Mouse (Mus musculus): ENCODE results near the gene Aldh1a3.

The Aldh1a3 gene

DNA sequence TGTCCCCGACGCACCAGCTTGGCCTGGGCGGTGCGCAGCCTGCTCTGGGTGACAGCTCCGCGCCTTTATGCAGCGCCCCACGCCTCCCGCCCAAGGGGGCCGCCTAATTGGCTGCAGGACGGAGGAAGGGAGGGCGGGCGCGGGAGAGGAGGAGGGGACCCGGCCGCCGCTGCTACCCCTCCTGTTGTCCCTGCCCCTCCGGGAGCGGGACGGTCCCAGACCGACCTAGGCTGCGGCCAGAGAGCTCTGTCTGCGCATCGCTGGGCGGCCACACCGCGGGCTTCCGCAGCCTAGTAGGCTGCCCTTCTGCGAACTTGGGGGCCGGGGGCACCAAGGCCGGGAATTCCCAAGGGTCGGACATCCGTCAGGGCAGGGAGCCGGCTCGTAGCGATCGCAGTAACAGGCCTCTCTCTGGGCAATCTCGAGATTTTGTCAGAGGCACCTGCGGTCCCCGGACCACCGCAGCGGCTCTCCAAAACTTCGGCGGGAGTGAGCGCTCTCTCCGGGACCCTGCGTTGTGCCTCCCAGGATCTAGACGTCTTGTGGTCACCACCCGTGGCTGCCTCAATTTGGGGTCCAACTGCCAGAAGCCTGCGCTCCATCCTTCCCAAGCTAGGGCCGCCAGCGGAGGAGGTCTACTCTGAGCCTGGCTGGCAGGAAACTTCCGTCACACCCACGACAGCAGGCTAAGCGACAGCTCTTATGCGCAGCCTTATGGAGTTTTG, at the start of gene Aldh1a3:
Gene Aldh1a3 (minus strand): TSS at position 81 of the 725 bp plus-strand sequence.
- no peak for DNase-seq

DNA sequence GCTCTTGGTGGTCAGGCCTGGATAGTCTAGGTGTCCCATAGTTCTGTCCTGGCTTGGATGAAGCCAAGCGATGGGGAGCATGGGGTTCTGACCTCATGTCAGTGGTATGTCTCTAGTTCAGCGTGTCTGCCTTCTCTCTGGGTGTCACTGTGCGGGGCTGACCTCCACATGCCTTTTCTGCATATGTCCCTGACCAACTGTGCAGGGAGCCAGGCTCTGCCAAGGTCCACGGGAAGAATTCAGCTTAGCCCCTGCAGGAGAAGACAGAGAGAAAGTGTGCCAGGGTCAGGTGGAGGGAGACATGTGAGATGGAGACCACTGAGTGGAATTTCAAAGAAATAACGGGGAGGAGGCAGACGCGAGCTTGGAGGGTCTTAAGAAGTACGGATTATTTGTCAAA, 49.0 kb upstream of the Aldh1a3 start:
- DNase-seq = no peak

DNA sequence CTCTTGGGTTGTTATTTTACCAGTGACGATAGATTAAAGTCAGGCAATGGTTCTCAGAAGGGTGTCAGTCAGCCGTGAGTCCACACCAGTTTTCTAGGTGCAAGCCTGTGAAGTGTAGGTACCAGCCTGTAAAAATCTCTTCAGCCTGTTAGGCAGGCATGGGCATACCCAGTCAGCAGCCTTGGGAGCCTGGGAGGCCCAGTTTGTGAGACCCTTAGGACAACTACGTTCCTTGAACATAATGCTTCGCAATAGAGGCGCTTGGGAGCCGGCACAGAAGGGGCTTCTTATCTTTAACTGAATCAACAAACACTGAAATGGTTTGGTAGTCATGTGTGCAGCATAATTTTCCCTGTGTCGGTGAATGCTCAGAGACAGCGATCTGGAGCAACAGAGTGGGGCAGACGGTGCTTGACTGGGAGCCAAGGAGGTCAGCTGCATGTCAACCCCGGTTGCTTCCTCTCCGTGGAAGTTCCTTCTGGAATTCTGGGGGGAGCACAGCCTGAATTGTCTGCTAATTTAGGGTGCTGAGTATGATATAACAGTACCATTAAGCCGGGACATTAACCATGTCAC, 44.4 kb upstream of the Aldh1a3 start:
- DNase-seq = no peak

DNA sequence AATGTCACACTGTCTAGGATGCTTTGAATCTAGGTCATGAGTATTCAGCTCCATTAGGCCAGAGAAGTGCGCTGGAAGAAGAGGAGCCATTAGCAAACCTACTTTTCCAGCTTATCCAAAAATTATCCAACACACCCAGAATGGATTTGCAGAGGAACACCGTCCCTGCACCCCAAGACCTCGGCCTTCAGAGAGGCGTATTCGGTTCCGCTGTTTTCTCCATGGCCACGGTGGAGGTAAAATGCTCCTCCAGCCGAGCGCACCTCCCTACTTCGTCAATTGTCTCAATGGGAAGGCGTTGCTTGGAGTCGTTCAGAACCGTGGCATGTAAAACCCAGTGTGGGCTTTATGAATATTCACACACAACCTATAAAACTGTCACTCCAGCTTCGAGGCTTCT, 39.3 kb upstream of the Aldh1a3 start:
- no peak for DNase-seq

DNA sequence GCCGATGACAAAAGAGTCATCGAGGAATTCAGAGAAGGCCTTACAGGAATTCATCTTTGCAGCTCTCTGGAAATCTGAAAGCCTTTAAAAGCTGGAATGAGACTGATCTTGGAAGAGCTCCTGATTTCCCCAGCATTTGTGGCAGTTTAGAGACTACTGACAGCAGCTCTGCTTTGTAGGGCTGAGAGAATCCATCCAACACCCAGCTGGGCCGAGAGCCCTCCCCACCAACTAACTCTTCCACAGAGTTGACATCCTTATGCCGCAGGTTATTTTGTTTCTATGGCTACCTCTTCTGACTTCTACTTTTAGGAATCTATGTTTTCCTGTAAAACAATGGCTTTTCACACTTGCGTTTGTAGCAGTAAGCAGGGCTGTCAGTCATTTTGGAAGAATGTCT, 37.9 kb upstream of the Aldh1a3 start:
- DNase-seq = no peak

DNA sequence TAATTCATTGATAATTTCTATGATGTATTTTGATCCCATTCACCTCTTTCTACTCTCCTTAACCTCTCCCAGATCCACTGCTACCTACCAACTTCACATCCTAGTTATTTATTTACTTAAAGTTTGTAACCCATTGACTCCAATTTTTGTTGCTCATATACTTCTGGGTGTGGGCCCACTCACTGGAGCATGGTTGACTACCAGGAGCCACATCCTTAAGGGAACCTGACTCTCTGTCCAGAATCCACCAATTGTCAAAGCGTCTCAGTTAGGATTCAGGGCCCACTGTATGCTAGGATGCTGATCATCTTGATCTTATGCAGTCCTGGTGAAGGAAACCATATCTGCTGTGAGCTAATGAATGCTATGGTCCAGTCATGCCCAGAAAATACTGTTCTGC, 35.8 kb upstream of the Aldh1a3 start:
- no peak for DNase-seq

DNA sequence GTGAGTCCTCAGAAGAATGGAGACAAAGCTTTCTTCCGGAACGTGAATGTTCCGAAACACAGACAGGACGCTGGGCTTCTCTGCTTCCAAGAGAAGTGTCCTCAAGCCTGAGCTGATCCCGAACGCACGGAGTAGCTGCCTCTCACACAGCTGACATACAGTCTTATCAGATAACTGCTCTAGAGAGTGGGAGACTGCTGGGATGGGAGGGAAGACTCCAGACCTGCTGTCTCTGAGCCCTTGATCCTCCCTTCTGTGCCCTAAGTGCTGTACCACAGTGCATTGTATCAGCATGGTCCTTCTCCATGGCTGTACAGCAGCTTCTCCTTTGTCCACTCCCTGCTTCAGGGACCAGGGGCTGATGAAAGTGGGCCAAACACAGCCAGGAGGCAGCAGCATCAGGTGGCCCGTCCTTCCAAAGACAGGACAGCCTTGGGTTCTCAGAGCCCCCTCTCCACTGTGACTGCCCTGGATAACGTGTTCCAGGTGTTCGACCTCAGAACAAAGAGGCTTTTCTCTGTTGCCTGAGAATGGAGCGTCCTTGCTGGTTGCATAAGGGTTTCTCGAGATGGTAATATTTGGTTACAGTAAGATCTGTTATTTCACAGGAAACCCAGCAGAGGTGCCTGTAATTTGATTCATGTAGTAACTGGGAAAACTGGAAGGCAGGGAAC, 24.4 kb upstream of the Aldh1a3 start:
- DNase-seq = no peak

DNA sequence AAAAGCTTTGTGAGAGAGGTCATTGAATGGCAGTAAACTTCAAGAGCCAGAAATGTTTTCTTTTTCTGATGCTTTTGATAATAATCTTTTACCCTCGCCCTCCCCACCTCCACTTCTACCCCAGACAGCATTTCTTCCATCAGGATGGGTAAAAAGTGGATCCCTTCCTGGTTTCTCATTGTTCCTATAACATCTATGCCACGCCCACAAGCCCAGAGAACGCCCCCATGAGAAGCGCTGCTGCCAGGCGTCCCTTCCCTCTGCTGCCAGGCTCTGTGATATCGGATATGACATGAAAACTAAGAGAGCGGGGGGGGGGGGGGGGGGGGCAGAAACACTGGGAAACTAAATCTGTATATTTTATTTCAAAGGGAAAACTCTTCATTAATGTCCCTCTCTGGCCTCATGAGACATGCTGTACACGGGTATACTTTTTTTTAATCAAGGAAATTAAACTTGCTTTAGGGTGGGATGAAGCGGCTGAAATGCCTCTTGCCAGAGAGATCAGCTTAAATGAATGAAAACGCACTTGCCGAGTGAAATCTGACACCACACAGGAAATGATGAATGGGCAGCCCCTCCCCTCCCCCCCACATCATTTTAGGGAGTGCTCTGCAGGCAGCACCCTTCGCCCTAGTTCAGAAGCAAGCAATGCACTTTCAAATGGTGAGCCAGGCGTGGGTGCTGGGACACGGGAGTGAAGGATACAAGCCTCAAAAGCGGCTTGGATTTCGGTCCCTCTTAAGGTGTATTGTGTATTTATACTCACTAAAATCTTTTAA, 22.8 kb upstream of the Aldh1a3 start:
- no peak for DNase-seq

DNA sequence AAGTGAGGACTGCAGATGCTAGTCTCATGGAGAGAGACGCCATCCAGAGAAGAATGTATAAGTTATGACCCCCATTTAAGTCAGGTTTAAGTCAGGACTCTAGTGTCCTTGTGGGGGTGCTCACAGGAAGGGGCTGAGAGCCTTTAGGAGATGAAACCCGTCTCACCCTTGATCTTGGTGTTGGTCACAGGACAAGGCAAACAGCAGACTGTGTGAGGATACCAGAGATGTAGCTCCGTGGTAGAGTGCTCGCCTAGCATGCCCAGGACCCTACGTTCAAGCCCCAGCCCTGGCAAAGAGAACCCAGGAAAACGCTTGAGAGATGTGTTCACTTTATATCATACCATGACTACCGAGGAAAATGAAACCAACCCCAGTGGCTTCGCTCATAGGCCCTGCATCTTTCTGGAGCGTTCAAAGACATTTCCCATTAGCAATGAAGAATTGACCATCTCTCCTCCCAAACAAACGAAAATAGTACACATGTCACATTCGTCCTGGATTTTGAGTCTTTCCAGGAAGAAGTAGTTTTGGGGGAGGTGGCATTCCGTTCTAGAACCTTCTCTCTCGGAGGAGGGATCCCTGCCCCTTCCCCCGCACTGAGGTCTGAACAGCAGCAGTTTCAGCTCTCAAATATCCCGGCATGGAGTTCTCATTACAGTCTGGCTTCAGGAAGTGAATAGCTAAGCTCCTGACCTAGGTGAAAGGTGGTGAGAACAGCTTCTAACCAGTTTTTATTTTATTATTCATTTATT, 21.6 kb upstream of the Aldh1a3 start:
- DNase-seq = no peak

DNA sequence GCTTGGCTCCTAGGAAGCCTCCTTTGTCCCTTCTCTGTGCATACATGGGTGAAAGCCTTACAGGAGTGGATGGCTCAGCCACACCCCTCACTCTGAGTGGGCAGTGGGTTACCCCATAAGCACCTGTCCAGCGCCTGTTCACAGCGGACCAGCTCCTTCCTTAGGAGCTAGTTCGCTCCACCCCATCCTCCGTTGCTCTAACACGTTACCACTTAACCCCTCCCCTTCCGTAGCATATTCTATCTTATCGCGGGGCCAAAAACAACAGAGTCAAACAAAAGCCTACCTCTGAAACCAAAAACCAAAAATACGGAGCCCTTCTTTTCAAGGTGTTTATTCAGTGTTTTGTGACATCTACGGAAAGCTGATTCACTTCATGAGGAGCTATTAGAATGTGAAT, 21.0 kb upstream of the Aldh1a3 start:
- no peak for DNase-seq

DNA sequence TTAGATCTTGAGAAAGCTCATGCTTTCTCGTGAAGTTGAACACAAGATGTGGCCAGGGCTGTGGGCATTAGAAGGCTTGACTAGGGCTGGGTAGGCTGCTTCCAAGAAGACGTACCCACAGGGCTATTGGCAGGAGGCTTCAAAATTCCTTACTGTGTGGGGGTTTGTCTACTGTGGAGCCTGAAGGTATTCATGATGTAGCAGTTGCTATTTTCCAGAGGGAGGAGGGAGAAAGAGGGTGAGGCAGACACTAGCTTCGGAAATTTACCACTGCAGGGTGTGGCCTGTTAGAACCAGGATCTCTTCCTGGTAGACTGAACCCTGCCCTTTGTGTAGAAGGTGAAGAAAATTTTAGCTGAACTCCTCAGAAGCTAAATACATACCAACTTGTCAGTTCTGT, 19.5 kb upstream of the Aldh1a3 start:
- DNase-seq = no peak

DNA sequence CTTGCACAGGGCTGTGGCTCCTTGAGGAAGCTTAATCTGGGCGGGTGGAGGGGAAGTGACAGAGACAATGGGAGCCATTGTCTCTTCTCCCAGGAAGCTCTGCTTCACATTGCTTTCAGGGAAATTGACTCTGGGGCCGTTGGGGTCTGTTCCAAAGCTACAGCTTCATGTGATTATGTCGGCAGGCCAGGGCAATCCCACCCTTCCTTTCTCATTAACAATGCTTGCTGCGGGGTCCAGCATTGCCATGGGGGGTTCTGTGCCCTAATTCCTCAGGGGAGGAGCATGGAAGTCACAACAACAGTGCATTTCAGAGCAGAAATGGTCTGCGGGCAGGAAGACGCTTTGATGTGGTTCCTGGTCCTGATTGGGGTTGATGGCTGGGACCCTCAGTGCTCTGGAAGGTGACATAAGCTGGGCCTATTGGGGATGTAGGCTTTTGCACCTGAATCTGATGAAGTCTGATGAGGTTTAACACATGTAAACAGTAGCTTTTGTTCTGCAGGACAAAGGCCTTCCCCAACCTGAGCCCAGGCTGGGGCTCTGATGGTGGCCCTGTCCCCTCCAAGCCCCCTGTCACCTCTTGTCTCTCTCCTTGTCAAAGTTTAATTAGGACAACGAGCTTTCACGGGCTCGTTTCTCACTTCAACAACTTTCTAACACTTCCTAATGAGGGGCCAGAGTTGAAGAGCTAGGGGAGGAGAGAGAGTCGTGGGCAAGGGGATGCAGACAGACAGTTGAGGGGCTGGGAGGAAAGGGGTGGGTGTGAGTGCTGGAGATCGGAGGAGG, 18.0 kb upstream of the Aldh1a3 start:
- no peak for DNase-seq

DNA sequence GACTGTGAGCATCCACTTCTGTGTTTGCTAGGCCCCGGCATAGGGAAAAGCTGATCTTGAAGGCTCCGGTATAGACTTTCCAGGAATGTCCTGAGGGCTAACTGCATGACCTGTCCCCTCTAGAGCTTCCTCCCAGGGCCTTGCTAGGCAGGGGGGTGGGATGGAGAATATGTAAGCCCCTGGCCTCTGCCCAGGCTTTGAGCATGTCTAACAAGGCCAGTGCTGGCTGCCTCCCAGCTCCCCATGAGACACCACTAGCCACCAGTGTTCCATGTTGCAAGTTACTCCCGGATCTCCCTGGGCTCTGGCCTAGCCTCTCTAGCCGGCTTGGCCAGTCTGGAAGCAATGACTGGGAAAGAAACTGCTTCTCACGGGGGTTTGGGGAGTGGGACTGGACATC, 17.4 kb upstream of the Aldh1a3 start:
- DNase-seq = no peak

DNA sequence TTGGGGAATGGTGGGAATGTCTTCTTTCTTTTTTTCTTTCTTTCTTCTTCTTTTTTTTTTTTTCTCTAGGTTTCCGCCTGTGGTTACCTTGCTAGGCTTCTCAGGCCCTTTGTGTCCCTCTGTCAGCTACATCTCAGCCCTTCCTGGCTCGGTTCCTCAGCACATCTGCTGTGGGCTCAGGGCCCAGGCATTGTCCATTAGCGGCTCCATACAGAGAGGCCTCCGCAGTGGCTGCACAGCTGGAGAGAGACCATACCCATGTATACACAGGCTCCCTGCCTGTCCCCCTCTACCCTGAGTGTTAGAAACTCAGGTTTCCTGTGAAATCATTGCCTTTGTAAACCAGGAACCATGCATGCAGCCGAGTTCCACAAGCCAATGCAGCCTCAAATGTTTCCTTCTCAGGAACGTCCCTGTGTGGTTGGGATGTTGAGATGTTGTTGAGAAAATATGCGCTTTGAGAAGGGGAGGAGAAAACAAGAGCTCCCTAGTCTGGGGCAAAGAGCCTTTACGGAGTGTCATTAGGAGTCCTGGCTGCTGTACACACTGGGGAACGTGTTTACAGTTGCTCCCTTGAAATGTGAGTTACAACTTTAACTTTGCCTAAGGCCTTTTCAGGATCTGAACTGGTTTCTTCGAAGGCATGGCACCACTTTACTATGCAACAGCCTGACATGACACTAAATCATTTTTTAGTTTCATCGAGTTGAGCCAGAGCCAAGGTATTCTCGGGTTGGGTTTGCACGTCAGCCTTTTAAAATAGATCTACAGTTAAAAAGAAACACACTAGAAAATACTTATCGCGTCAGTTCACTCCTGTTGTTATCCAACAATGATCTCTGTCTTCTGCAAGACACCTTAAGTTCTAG, 15.4 kb upstream of the Aldh1a3 start:
- no peak for DNase-seq

DNA sequence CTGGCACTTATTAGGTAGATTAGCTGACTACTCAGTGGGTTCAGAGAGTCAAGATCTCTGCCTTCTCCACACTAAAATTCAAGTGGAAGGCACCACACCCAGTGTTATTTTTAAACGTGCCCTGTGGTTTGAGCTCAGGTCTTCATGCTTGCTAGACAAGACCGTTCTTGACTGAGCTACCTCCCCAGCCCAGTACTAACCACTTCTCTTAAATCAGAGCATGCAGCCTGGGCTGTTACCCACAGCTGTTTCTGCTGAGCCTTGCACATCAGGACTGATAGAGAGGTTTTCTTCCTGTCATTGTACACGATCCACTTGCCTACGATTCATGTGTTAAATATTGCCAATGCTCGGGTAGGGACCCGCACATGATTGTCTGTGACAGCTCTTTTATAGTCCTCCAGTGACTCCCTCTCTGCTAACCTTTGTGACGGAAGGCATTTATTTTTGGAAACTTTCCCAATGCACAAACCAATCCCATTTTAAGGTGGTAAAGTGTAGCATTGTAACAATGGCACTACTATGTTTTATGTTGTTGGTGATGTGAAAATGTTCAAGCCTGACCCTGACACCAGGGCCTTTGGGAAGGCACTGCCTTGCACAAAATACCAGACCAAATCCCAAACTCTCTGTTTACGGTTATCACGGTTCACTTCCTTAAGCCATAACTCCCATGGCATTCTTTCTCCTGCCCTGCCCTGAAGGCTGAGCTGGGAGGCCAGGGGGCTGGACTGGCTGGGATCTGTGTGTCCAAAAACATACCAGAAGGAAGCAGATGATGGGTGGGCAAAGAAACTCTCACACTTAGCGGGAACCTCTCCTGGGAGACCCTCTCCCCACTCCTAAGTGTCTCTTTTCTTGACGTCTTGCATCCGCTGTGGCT, 11.7 kb upstream of the Aldh1a3 start:
- DNase-seq = no peak

DNA sequence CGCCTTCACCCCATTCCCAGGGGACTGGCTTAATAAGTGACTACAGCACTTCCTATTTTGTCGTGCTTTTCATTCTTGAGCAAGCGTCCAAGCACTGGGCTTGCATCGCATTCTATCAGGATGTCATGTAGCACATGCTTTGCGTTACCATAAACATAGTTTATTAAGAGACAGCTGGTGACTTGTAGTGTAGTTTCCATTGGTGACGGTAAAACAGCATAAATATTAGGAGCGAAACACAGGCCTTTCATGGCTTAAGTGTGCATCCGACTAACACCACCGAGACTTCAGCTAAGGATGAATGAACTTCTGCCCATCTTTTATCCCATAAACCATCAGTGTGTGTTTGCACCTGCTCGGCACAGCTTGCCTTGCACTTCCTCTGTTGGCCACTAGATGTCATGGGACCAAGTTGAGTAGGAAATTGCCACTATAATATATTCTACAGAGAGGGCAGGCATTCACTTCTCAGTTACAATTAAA, 7.2 kb upstream of the Aldh1a3 start:
- peak; percentile 60 to 72 for DNase-seq

DNA sequence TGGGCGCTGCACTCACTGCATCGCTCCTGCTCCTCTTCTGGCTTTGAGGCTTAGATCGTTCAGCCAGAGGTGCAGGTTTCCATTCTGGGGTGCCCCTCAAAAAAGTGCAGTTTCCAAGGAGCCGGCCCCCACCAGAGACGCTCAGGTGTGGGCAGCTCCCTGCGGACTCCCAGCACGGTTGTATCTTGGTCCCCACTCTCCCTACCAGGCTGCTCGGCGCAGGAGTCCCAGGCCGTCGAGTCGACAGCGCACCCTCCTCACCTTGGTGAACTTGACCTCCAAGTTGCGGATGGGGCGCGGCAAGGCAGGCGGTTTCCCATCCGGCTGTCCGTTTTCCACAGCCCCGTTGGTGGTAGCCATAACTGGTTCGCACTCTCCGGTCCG, 272 bp downstream of the Aldh1a3 start:
- DNase-seq = no peak

DNA sequence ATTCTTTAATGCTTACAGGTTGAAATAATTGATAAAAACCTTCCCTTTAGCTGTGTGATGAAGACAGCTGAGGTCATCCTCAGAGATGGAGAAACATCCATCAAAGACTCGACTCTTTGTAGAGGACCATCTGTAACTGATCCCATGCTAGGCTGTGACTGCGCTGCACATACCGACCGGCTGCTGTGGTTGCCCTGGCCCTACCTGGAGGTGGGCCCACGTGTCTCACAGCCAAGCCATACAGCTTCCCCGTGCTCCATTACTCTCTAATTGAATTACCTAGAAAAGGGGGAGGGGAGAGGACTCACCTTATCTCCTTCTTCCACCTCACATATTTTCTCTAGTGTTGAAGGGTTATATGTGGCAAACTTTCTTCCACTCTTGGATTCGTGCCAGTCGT, 5.4 kb downstream of the Aldh1a3 start:
- DNase-seq = no peak

DNA sequence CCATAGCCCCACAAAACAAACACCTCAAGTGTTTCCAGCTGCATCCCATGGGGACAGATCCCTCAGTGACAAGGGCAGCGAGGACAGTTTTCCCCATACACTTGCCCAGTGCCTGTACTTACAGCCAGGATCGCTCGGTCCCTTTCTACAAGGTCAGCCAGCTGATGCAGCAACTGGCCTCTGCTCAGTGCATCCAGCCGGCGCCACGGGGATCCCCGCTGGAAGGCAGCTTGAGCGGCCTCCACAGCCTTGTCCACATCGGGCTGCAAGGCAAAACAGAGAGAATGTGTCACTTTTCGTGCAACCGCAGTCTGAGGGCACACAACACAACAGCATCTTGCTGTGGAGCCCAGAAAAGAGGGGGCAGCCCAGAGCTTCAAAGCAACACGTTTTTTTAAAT, 8.3 kb downstream of the Aldh1a3 start:
- no peak for DNase-seq

DNA sequence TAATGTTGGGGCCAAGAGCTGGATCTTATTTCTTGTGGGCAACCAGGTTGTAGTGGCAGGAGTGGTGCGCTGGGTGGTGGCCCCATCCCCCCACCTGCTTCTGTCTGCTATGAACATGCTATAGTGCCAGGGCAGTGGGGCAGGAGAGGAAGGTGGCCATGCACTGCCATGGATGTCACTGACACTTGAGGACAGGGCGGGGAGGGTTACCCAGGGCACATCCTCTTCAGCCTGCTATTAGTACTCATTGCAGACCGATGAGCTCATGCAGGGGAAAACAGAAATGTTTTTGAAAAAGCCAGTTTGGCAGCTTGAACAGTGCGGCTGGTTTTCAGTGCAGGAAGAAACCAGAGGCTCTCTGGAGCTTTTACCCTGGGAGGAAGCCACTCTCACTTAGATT, 10.5 kb downstream of the Aldh1a3 start:
- DNase-seq = no peak

Measured in cerebellum, postnatal 36 days (tissue).